Mouse (Mus musculus) megakaryocyte-erythroid progenitor cell, adult 5-6 weeks (primary cell): ENCODE data around the gene Tex36. TPM values are rescaled to one million over a fixed set of nuclear protein-coding genes. Genes with fewer than 3 reads are reported as not detected.

Experiments
- ATAC-seq: replicated peaks from 2 replicates; pipeline ENCODE4 v1.8.0; 2016; ENCODE audit warnings: mild to moderate bottlenecking, inconsistent platforms; ENCODE audit not compliant: severe bottlenecking, poor library complexity, low FRiP score, low TSS enrichment
- total RNA-seq, 2 experiments: library from RNA; stranded (forward) in 1 of 2; stranded (reverse) in 1 of 2; fragments of 200-1000, 215-1000 nt in 1 of 2; fragments of >200 nt in 1 of 2; fragmentation: Nextera tagmentation in 1 of 2; gene quantifications; 2 replicates each; pipeline ENCODE4 v1.2.3; 2014 to 2017

Tex36 gene
- total RNA-seq (2014; fragmentation: Nextera tagmentation) = not detected in 2 replicates
- not detected in 2 replicates for total RNA-seq (2017)

DNA sequence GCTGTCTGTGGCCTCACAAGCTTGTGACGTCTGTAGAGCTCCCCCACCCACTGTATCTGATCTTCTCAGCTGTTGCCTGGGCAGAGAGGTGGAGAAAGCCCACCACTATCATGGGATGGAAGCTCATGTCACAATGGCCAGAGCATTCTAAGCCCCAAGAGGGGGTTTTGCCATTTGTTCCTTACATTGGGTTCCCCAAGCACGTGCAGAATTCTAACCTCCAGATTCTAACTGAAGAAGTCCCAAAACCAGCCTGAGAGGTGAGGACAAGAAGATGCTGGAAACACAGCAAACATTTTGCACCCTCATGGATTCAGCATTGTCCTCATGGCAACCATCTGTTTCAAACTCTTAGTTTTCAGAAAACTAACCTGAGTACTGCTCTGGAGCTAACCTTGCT, at the start of gene Tex36:
Gene Tex36, minus strand, starts transcription at position 101 of the 400 bp plus-strand sequence.
- no peak for ATAC-seq

- ATAC-seq = no peak
These were observed 43.8 kb upstream of the Tex36 start for GRCm38 (mm10) chr7:133645716-133646115.

DNA sequence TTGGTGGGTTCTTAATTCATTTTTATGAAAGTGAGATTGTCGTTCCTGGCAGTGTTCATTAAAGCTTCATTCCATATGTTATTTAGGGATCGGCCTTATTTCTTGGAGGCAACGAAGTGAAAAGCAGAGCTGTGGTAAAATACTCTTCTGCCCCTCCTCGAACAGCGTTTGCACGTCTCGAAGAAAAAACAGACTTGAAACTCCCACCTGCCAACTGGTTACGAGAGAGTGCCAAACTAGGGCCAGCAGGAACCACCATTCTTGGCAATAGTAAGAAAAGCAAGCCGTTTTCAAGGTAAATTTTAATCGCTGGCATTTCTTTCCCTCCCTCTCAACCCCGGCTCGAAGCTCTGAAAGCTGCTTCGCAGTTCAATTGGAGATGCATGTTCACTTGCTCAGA, 36.9 kb upstream of the Tex36 start:
- ATAC-seq = no peak

- ATAC-seq = no peak
These were observed 36.3 kb upstream of the Tex36 start for GRCm38 (mm10) chr7:133638306-133638705.

DNA sequence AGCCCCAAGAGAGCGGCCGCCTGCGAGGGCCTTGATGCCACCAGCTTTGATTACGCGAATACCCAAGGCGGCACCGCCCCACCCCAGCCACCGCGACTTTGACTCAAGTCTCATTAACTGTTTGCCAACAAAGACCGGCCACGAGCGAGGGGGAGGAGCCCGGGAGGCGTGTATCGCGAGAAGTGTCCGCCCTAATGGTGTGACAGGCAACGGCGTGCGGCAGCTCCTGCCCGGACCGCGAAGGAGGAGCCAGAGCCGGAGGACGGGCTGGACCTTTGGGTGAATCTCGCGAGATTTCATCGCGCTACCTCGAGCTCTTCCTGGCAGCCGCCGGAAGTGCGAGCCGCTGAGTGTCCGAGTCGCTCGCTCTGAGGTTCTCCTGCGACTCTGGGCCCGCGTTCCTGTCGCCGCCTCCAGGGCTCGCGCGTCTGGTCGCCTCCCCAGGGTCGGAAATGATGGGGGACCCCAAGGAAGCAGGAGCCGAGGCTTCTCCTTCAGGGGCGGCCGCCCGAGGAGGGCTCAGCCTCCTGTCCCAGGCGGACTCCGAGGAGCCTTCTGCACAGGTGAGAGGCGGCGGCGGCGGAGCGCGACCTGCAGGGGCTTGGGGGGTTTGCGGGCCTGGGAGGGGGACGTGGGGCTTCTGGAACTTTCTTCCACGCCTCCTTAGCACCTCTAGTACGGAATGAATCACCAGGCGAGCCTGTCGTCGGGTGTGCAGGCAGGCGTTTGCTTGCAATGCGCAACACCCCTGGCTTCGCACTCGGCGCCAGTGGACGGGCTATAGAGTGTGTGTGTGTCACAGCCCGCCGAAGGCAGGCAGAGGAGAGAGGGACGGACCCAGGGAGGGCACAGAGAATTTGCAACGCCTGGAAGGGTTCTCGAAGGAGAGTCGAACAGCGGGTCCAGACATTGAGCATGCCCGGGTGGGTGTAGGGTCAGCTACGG, 35.7 kb upstream of the Tex36 start, which contains the start of gene Edrf1:
Gene Edrf1, plus strand, starts transcription at position 183 of the 945 bp plus-strand sequence.
- peak; percentile 97 for ATAC-seq

- ATAC-seq = peak; percentile 54
These were observed 34.9 kb upstream of the Tex36 start for GRCm38 (mm10) chr7:133636738-133637352.

GRCm38 (mm10) chr7:133634932-133635650, 33.1 kb upstream of the Tex36 start:
- no peak for ATAC-seq

- ATAC-seq = peak; percentile 48
These were observed 30.5 kb upstream of the Tex36 start for GRCm38 (mm10) chr7:133632476-133632875.

- no peak for ATAC-seq
These were observed 28.9 kb upstream of the Tex36 start for GRCm38 (mm10) chr7:133630821-133631220.

DNA sequence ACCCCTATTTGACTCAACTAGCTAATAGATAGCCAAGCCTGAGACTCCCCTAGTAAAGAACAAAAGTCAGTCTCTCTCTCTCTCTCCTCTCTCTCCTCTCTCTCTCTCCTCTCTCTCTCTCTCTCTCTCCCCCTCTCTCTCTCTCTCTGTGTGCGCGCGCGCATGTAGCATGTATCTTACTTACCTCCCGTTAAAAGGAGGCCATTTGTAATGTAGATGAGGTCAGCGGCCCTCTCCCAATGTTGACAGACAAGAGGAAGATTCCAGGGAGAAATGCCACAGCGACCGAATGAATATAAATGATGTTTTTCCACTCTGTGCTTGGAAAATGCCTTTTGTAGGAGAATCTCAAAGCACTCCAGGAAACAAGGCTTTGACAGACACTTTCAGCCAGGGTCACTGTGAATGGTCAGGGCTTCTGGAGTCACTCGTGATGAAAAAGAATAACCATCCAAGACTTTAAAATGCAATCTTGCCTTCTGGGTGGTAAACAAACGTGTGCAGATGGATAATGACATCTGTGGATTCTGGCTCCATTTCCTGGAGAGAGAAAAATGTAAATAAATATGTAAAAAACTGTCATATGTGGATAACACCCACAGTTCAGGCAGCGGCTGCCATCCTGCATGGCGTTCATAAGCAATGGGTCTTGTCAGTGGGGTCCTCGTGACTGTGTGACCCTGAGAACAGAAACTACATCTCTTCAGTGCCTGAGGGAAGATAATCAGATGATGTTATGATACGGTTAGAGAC, 25.4 kb upstream of the Tex36 start:
- no peak for ATAC-seq

DNA sequence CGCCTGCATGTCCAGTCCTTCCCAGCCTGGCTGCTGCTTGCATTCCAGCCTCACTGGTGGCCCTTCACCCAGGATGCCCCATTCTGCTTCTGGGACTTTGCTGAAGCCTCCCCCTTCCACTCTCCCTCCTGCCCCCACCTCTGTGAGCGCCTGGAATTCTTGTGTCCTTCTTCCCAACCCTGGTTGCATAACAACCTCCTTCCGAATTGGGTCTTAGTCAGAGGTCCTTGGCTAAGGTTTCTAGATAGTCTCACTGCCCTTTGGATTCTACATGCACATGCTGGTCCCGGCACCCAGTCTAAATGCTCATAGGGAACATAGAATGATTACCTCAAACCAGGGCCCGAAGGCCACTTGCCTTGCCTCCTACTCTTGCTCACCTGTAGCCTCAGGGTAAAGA, 21.3 kb upstream of the Tex36 start:
- no peak for ATAC-seq

- ATAC-seq = no peak
These were observed 18.8 kb upstream of the Tex36 start for GRCm38 (mm10) chr7:133620721-133621120.

GRCm38 (mm10) chr7:133612981-133613380, 11.0 kb upstream of the Tex36 start:
- ATAC-seq = no peak

GRCm38 (mm10) chr7:133609585-133609984, 7.6 kb upstream of the Tex36 start:
- ATAC-seq = no peak

DNA sequence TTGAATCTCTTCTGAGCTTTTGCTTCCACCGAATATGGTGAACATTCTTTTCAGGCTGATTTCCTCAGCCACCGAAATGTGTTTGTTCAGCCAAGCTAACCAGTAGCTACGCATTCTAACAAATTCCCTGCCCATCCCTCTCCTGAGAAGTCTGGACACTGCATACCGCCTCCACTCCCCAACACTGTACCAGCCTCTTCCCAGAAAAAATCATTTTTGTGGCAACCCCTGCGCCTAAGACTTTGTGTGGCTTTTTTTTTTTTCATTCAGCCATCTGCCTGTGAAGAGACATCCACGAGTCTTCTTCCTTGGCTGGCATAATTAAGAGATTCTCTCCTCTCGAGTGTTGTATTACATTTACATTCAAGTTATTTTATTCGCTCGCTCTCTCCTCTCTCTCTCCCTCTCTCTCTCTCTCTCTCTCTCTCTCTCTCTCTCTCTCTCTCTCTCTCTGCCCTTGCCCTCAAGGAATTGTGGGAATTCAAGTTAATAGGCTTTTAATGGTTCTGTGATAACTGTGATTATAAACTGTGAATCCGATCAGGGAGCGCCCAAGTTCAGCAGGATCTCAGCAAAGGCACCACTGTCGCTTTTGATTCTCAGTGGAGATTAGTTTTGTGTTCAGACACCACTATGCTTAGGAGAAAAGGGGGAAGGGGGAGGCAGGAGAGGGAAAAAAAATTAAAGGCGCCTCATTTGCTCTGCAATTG, 6.8 kb upstream of the Tex36 start:
- no peak for ATAC-seq

GRCm38 (mm10) chr7:133607883-133608575, 6.1 kb upstream of the Tex36 start:
- no peak for ATAC-seq

GRCm38 (mm10) chr7:133607331-133607730, 5.4 kb upstream of the Tex36 start:
- ATAC-seq = no peak

DNA sequence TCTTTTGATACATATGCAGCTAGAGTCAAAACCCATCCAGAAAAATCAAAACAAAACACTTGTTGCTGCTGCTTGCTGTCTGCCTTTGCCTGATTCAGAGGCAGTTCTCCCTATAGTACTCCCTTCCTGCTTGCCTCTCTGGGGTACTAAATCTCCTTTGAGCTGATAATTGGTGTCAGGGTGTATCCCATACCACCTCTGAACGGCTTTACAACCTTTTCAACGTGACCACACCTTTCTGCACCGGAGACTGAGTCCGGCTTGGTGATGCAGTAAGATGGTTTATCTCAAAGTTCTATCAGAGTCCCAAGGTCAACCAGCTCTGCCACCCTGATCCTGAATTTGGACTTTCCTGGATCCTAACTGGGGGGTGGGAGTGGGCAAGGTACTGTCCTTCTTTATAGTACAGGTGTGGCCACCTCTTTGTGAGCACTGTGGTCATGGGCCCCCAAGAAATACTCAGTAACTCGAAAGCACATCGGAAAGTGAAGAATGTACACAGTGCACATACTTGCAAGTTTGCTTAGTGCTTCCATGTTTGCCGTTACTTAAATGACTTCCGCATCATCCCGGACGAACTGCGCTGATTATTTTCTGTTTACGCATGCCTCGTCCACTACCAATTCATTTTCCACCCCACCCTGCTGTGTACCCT, 2.6 kb upstream of the Tex36 start:
- ATAC-seq = no peak
